In the genomic region with DNA sequence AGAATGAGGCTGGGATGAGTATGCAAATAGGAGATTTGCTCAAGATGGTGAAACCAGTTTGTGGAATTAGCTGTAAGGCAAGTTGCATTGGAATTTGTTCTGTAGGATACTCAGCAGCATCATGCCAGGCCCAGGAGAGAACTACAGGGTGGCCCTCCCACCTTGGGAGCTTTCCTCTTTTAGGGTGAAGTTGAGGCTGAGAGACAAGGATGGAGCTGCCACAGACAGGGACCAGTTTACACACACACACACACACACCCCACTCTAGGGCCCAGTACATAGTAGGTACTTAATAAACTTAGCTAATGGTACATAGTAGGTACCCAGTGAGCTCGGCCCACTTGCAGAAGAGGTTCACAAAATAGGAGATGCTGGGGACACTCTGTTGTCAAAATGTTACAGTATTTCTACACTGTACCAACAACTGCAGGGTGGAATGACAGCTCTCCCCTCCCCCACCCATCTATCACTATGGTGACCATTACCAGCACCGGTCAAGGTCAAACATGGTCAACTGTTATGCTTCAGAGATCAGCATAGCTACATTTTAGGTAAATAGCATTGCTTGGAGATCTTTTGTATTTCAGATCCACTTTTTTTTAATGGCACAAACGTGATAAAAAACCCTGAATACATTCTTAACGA, we compare ENCODE assay signal across 13 mouse cellular contexts. TPM values are rescaled to one million over a fixed set of nuclear protein-coding genes. Genes with fewer than 3 reads are reported as not detected.
DNase-seq lines count a peak whose midpoint lies in the region; ATAC-seq lines count a peak whose summit lies in the region.
"Had no signal": no experiment of that assay in that cellular context is flagged by ENCODE, and none has a peak within 500 bp of the region (broad histone marks: within the 10 kb centered on the region; RNA-seq: fewer than 3 reads in every experiment).

No protein-coding gene starts in this region.

- H3K9ac ChIP-seq in forebrain, embryonic 13.5 days: no peak overlapping the region
- no peak overlapping the region for H3K9ac ChIP-seq in forebrain, embryonic 11.5 days (ENCODE audit: low read length)
- no peak overlapping the region for H3K9ac ChIP-seq in midbrain, embryonic 11.5 days (ENCODE audit: low read length)
- H3K9ac ChIP-seq: liver, embryonic 14.5 days had no signal

- H3K4me2 ChIP-seq in forebrain, embryonic 13.5 days: no peak overlapping the region
- no peak overlapping the region for H3K4me2 ChIP-seq in forebrain, embryonic 11.5 days (ENCODE audit: low read depth, low read length, severe bottlenecking)
- H3K4me2 ChIP-seq in midbrain, embryonic 11.5 days: no peak overlapping the region

- WGBS in forebrain, embryonic 13.5 days: 77% methylated on average over 4 of the region's 4 CpGs
- 78% methylated on average over 4 of the region's 4 CpGs for WGBS in forebrain, embryonic 11.5 days
- 72% methylated on average over 4 of the region's 4 CpGs for WGBS in midbrain, embryonic 11.5 days
- WGBS in midbrain, embryonic 10.5 days: 79% methylated on average over 4 of the region's 4 CpGs

- H3K36me3 ChIP-seq in forebrain, embryonic 13.5 days (ENCODE audit: poor library complexity, severe bottlenecking): no peaks in the 10 kb centered on the region
- no peaks in the 10 kb centered on the region for H3K36me3 ChIP-seq in forebrain, embryonic 11.5 days (ENCODE audit: control insufficient read depth, insufficient read depth, low read length)
- no peaks in the 10 kb centered on the region for H3K36me3 ChIP-seq in midbrain, embryonic 11.5 days (ENCODE audit: control insufficient read depth, insufficient read depth, low read length)
- H3K36me3 ChIP-seq in midbrain, embryonic 10.5 days: no peaks in the 10 kb centered on the region
- H3K36me3 ChIP-seq: forebrain, embryonic 10.5 days had no signal

- 0 out of 2 replicates have a peak, but pooled peaks cover 3% of the 10 kb centered on the region for H3K4me1 ChIP-seq in forebrain, embryonic 13.5 days
- no peaks in the 10 kb centered on the region for H3K4me1 ChIP-seq in forebrain, embryonic 11.5 days (replicated peaks; ENCODE audit: control insufficient read depth, insufficient read depth, low read length)
- H3K4me1 ChIP-seq in midbrain, embryonic 11.5 days (ENCODE audit: control insufficient read depth, insufficient read depth, low read length): no peaks in the 10 kb centered on the region
- no peaks in the 10 kb centered on the region for H3K4me1 ChIP-seq in midbrain, embryonic 10.5 days

- H3K27ac ChIP-seq in forebrain, embryonic 13.5 days: 0 out of 2 replicates have a peak overlapping the region, but pooled peaks have one; percentile 10
- no peak overlapping the region for H3K27ac ChIP-seq in forebrain, embryonic 11.5 days (ENCODE audit: low read depth, low read length)
- H3K27ac ChIP-seq in midbrain, embryonic 11.5 days (ENCODE audit: low read depth, low read length): no peak overlapping the region
- no peak overlapping the region for H3K27ac ChIP-seq in midbrain, embryonic 10.5 days (replicated peaks)
- H3K27ac ChIP-seq: forebrain, embryonic 10.5 days; liver, embryonic 14.5 days had no signal

- no peak for ATAC-seq in forebrain, embryonic 13.5 days
- no peak for ATAC-seq in forebrain, embryonic 11.5 days (replicated peaks; ENCODE audit: low FRiP score)
- 0 out of 2 replicates have a peak, but pooled peaks have one; percentile 33 for ATAC-seq in midbrain, embryonic 11.5 days (ENCODE audit: low FRiP score)
- ATAC-seq: intestine, embryonic 16.5 days had no signal

- no peak overlapping the region for H3K4me3 ChIP-seq in forebrain, embryonic 13.5 days
- H3K4me3 ChIP-seq in forebrain, embryonic 11.5 days (ENCODE audit: low read depth, low read length): no peak overlapping the region
- H3K4me3 ChIP-seq in midbrain, embryonic 11.5 days (ENCODE audit: low read depth, low read length): no peak overlapping the region
- H3K4me3 ChIP-seq in midbrain, embryonic 10.5 days: no peak overlapping the region
- H3K4me3 ChIP-seq: forebrain, embryonic 10.5 days had no signal

- H3K27me3 ChIP-seq in forebrain, embryonic 13.5 days: no peaks in the 10 kb centered on the region
- no peaks in the 10 kb centered on the region for H3K27me3 ChIP-seq in forebrain, embryonic 11.5 days (ENCODE audit: control insufficient read depth, insufficient read depth, low read length)
- H3K27me3 ChIP-seq in midbrain, embryonic 11.5 days (ENCODE audit: control insufficient read depth, insufficient read depth, low read length): no peaks in the 10 kb centered on the region
- H3K27me3 ChIP-seq in midbrain, embryonic 10.5 days (ENCODE audit: low read depth, poor library complexity, severe bottlenecking): no peaks in the 10 kb centered on the region

- no peaks in the 10 kb centered on the region for H3K9me3 ChIP-seq in forebrain, embryonic 13.5 days (replicated peaks)
- H3K9me3 ChIP-seq in forebrain, embryonic 11.5 days (ENCODE audit: control insufficient read depth, low read length): no peaks in the 10 kb centered on the region
- no peaks in the 10 kb centered on the region for H3K9me3 ChIP-seq in midbrain, embryonic 11.5 days (ENCODE audit: control insufficient read depth, low read length)
- no peaks in the 10 kb centered on the region for H3K9me3 ChIP-seq in midbrain, embryonic 10.5 days (replicated peaks)
- H3K9me3 ChIP-seq: forebrain, embryonic 10.5 days had no signal

- DNase-seq in forebrain, embryonic 11.5 days (ENCODE audit: low spot score): no peak
- DNase-seq in midbrain, embryonic 11.5 days (ENCODE audit: low spot score, missing footprints): no peak
- DNase-seq in midbrain, embryonic 10.5 days (ENCODE audit: low spot score): no peak
- peak; percentile 37 to 45 for DNase-seq in kidney, postnatal 25 days
- DNase-seq in testis, postnatal 14 days (ENCODE audit: low spot score): peak; percentile 45
- DNase-seq in gastrocnemius, adult 8-10 months (ENCODE audit: low spot score in 2 of 2): no peak
- DNase-seq in cerebellum, postnatal 36 days: no peak
- DNase-seq: B cell, adult 2 months; thymus, postnatal 14 days had no signal

RNA-seq across cellular contexts. Expression of gene Ywhaq, which starts 21.4 kb away (rescaled TPM):
- polyA plus RNA-seq in forebrain, embryonic 13.5 days (2015; fragmentation: Nextera tagmentation; extraction: Ambion mirVana): 1,106 and 1,152 TPM in 2 replicates
- polyA plus RNA-seq in forebrain, embryonic 11.5 days (2014; fragmentation: Nextera tagmentation; extraction: Ambion mirVana): 1,096 and 1,151 TPM in 2 replicates
- polyA plus RNA-seq in midbrain, embryonic 11.5 days (2014; fragmentation: Nextera tagmentation; extraction: Ambion mirVana): 1,296 and 1,418 TPM in 2 replicates
- polyA plus RNA-seq in midbrain, embryonic 10.5 days (2016; fragmentation: Nextera tagmentation; extraction: Ambion mirVana): 1,071 and 1,090 TPM in 2 replicates
- total RNA-seq in gastrocnemius, adult 8-10 months (2022): 10 to 100 TPM; 12.4 to 19.9 (median 19.0) TPM

Comparison
In these comparisons a context has a peak if more than half of its experiments do, and no peak if none do; other contexts are left out.
1. DNase-seq: peak in kidney, postnatal 25 days (2 of 2) and testis, postnatal 14 days (single experiment); none in forebrain, embryonic 11.5 days (single experiment), midbrain, embryonic 11.5 days (single experiment), midbrain, embryonic 10.5 days (single experiment), gastrocnemius, adult 8-10 months (0 of 2) and cerebellum, postnatal 36 days (0 of 2).